Mouse (Mus musculus) limb, embryonic 15.5 days (tissue): ENCODE data around the gene Gtf2b. TPM values are rescaled to one million over a fixed set of nuclear protein-coding genes. Genes with fewer than 3 reads are reported as not detected.

Experiments
- ATAC-seq: fragments of 200-750 bp; cut with Nextera tagmentation; 2 replicates; pipeline ENCODE4 v1.8.0; 2017; ENCODE audit warnings: low read depth, moderate TSS enrichment; ENCODE audit not compliant: insufficient number of reproducible peaks, low FRiP score, low TSS enrichment
- H3K27ac ChIP-seq: fragments of 300-500 bp; sonication (generic); 2 replicates; pipeline ENCODE4 v1.5.1; 2015; ENCODE audit warnings: moderate library complexity, mild to moderate bottlenecking, inconsistent platforms
- H3K27me3 ChIP-seq: fragments of 300-500 bp; sonication (generic); 2 replicates; pipeline ENCODE4 v1.6.1; 2015; ENCODE audit warnings: inconsistent platforms
- H3K36me3 ChIP-seq: fragments of 300-500 bp; sonication (generic); 2 replicates; pipeline ENCODE4 v1.6.1; 2015; ENCODE audit warnings: inconsistent platforms
- H3K4me1 ChIP-seq: fragments of 300-500 bp; sonication (generic); 2 replicates; pipeline ENCODE4 v1.6.1; 2015; ENCODE audit warnings: inconsistent platforms
- H3K4me2 ChIP-seq: fragments of 300-500 bp; sonication (generic); 2 replicates; pipeline ENCODE4 v1.6.1; 2015; ENCODE audit warnings: mild to moderate bottlenecking, inconsistent platforms
- H3K4me3 ChIP-seq: fragments of 300-500 bp; sonication (generic); 2 replicates; pipeline ENCODE4 v1.5.1; 2015; ENCODE audit warnings: mild to moderate bottlenecking, inconsistent platforms
- H3K9ac ChIP-seq: fragments of 300-500 bp; sonication (generic); 2 replicates; pipeline ENCODE4 v1.6.1; 2015; ENCODE audit warnings: inconsistent platforms
- H3K9me3 ChIP-seq: fragments of 300-500 bp; sonication (generic); 2 replicates; pipeline ENCODE4 v1.6.1; 2016; ENCODE audit warnings: inconsistent platforms
- WGBS: fragments of 180-500 bp; shearing (Covaris S2); methylation state at CpG from one replicate; pipeline ENCODE4 v1.1.7; 2015; 5-methylcytosine and 5-hydroxymethylcytosine counted together
- polyA plus RNA-seq: library from polyadenylated mRNA; unstranded; fragments of >200 nt; fragmentation: Nextera tagmentation; extraction: Ambion mirVana; gene quantifications from 2 replicates; pipeline ENCODE4 v1.2.1, GENCODE M21; 2015

Gene Gtf2b
- polyA plus RNA-seq, 1 experiment from 2014 or later = 74.5 TPM

- no peaks in the 10 kb centered on the region for H3K9me3 ChIP-seq
- no peak overlapping the region for H3K4me2 ChIP-seq
- 86% methylated on average over 7 of the region's 7 CpGs for WGBS
- H3K9ac ChIP-seq = no peak overlapping the region
- H3K36me3 ChIP-seq = no peaks in the 10 kb centered on the region
- H3K4me3 ChIP-seq = no peak overlapping the region
- ATAC-seq = no peak
- H3K27me3 ChIP-seq = no peaks in the 10 kb centered on the region
- H3K27ac ChIP-seq = no peak overlapping the region
- no peaks in the 10 kb centered on the region for H3K4me1 ChIP-seq
Observed at GRCm38 (mm10) chr3:142758593-142758992, 6.3 kb upstream of the Gtf2b start.

GRCm38 (mm10) chr3:142760356-142760755 lies 4.5 kb upstream of the Gtf2b start:
- Histone ChIP-seq H3K27ac (no peak overlapping the region), H3K27me3 (no peaks in the 10 kb centered on the region), H3K4me2 (no peak overlapping the region), H3K36me3 (no peaks in the 10 kb centered on the region), H3K9ac (no peak overlapping the region), H3K4me3 (no peak overlapping the region), H3K9me3 (no peaks in the 10 kb centered on the region), H3K4me1 (no peaks in the 10 kb centered on the region)
- no peak for ATAC-seq
- WGBS = 62% methylated on average over 6 of the region's 6 CpGs

- no peaks in the 10 kb centered on the region for H3K36me3 ChIP-seq
- 16% methylated on average over 10 of the region's 10 CpGs for WGBS
- H3K27me3 ChIP-seq = no peaks in the 10 kb centered on the region
- H3K4me2 ChIP-seq = peak overlapping the region; percentile 62
- no peak for ATAC-seq
- no peaks in the 10 kb centered on the region for H3K9me3 ChIP-seq
- peak overlapping the region; percentile 89; the same call in 1 of the 2 replicates for H3K27ac ChIP-seq
- H3K4me1 ChIP-seq = peaks cover 12% of the 10 kb centered on the region
- peak overlapping the region; percentile 82 for H3K9ac ChIP-seq
- peak overlapping the region; percentile 87 for H3K4me3 ChIP-seq
Observed at GRCm38 (mm10) chr3:142765778-142766165, 927 bp downstream of the Gtf2b start.

GRCm38 (mm10) chr3:142768498-142768897 lies 3.7 kb downstream of the Gtf2b start:
- WGBS = 95% methylated on average over 6 of the region's 6 CpGs
- no peak overlapping the region for H3K4me3 ChIP-seq

GRCm38 (mm10) chr3:142770518-142770917 lies 5.7 kb downstream of the Gtf2b start:
- Histone ChIP-seq H3K4me3 (no peak overlapping the region), H3K9me3 (no peaks in the 10 kb centered on the region), H3K27ac (no peak overlapping the region), H3K4me2 (no peak overlapping the region), H3K27me3 (no peaks in the 10 kb centered on the region), H3K9ac (no peak overlapping the region), H3K36me3 (peaks cover 23% of the 10 kb centered on the region), H3K4me1 (peaks cover 12% of the 10 kb centered on the region)
- no peak for ATAC-seq
- 63% methylated on average over 1 of the region's 1 CpGs for WGBS

More at GRCm38 (mm10) chr3:142768498-142768897, 3.7 kb downstream of the Gtf2b start:
- Histone ChIP-seq H3K9me3 (no peaks in the 10 kb centered on the region), H3K36me3 (peaks cover 17% of the 10 kb centered on the region), H3K27me3 (no peaks in the 10 kb centered on the region), H3K4me1 (peaks cover 12% of the 10 kb centered on the region), H3K4me2 (no peak overlapping the region), H3K27ac (no peak overlapping the region), H3K9ac (no peak overlapping the region)
- ATAC-seq = no peak

GRCm38 (mm10) chr3:142773538-142774191 lies 8.8 kb downstream of the Gtf2b start:
- H3K4me3 ChIP-seq = no peak overlapping the region
- H3K9ac ChIP-seq = no peak overlapping the region
- H3K4me2 ChIP-seq = no peak overlapping the region
- H3K9me3 ChIP-seq = no peaks in the 10 kb centered on the region
- WGBS = 76% methylated on average over 4 of the region's 4 CpGs
- H3K4me1 ChIP-seq = no peaks in the 10 kb centered on the region
- H3K27ac ChIP-seq = no peak overlapping the region
- peaks cover 35% of the 10 kb centered on the region for H3K36me3 ChIP-seq
- no peaks in the 10 kb centered on the region for H3K27me3 ChIP-seq
- ATAC-seq = no peak

GRCm38 (mm10) chr3:142777227-142777626 lies 12.4 kb downstream of the Gtf2b start:
- 71% methylated on average over 3 of the region's 3 CpGs for WGBS
- H3K4me1 ChIP-seq = no peaks in the 10 kb centered on the region
- no peaks in the 10 kb centered on the region for H3K27me3 ChIP-seq
- ATAC-seq = no peak
- no peak overlapping the region for H3K9ac ChIP-seq
- no peaks in the 10 kb centered on the region for H3K9me3 ChIP-seq
- H3K4me2 ChIP-seq = no peak overlapping the region
- no peak overlapping the region for H3K4me3 ChIP-seq
- H3K36me3 ChIP-seq = peaks cover 62% of the 10 kb centered on the region
- no peak overlapping the region for H3K27ac ChIP-seq

GRCm38 (mm10) chr3:142786423-142787072 lies 21.7 kb downstream of the Gtf2b start:
- H3K4me3 ChIP-seq = no peak overlapping the region
- H3K9ac ChIP-seq = no peak overlapping the region
- peaks cover 49% of the 10 kb centered on the region for H3K36me3 ChIP-seq
- WGBS = 49% methylated on average over 2 of the region's 2 CpGs
- no peaks in the 10 kb centered on the region for H3K9me3 ChIP-seq
- H3K4me1 ChIP-seq = no peaks in the 10 kb centered on the region
- H3K4me2 ChIP-seq = no peak overlapping the region
- no peak overlapping the region for H3K27ac ChIP-seq
- no peak for ATAC-seq
- H3K27me3 ChIP-seq = no peaks in the 10 kb centered on the region

GRCm38 (mm10) chr3:142795587-142795986 lies 30.7 kb downstream of the Gtf2b start:
- H3K36me3 ChIP-seq = peaks cover 55% of the 10 kb centered on the region
- no peaks in the 10 kb centered on the region for H3K27me3 ChIP-seq
- no peak overlapping the region for H3K4me2 ChIP-seq
- WGBS = 84% methylated on average over 3 of the region's 3 CpGs
- ATAC-seq = no peak
- no peak overlapping the region for H3K4me3 ChIP-seq
- H3K27ac ChIP-seq = no peak overlapping the region
- no peak overlapping the region for H3K9ac ChIP-seq
- H3K9me3 ChIP-seq = no peaks in the 10 kb centered on the region
- no peaks in the 10 kb centered on the region for H3K4me1 ChIP-seq

- Histone ChIP-seq H3K36me3 (peaks cover 35% of the 10 kb centered on the region), H3K4me3 (no peak overlapping the region), H3K27ac (no peak overlapping the region), H3K27me3 (no peaks in the 10 kb centered on the region), H3K9me3 (no peaks in the 10 kb centered on the region), H3K4me2 (no peak overlapping the region), H3K9ac (no peak overlapping the region), H3K4me1 (no peaks in the 10 kb centered on the region)
- WGBS = 90% methylated on average over 3 of the region's 3 CpGs
- no peak for ATAC-seq
Observed at GRCm38 (mm10) chr3:142811582-142811981, 46.7 kb downstream of the Gtf2b start.

GRCm38 (mm10) chr3:142817506-142817905 lies 52.7 kb downstream of the Gtf2b start:
- Histone ChIP-seq H3K4me2 (no peak overlapping the region), H3K9me3 (no peaks in the 10 kb centered on the region)
- no peak for ATAC-seq

GRCm38 (mm10) chr3:142823606-142824005 lies 58.8 kb downstream of the Gtf2b start:
- Histone ChIP-seq H3K4me3 (no peak overlapping the region), H3K27me3 (no peaks in the 10 kb centered on the region), H3K4me2 (no peak overlapping the region), H3K36me3 (peaks cover 19% of the 10 kb centered on the region), H3K27ac (no peak overlapping the region), H3K9ac (no peak overlapping the region), H3K4me1 (no peaks in the 10 kb centered on the region), H3K9me3 (no peaks in the 10 kb centered on the region)
- ATAC-seq = no peak
- WGBS = 98% methylated on average over 1 of the region's 1 CpGs

More at GRCm38 (mm10) chr3:142817506-142817905, 52.7 kb downstream of the Gtf2b start:
- H3K4me1 ChIP-seq = no peaks in the 10 kb centered on the region
- H3K27me3 ChIP-seq = no peaks in the 10 kb centered on the region
- H3K36me3 ChIP-seq = peaks cover 24% of the 10 kb centered on the region
- H3K27ac ChIP-seq = no peak overlapping the region
- 94% methylated on average over 3 of the region's 3 CpGs for WGBS
- no peak overlapping the region for H3K9ac ChIP-seq
- no peak overlapping the region for H3K4me3 ChIP-seq
